Mouse (Mus musculus) testis, adult 2 months (tissue): ENCODE measurements around the gene 2610028H24Rik.

Experiments
- CTCF ChIP-seq: fragments of 200-500 bp; IDR thresholded peaks from 2 replicates; pipeline ENCODE4 v1.5.1; 2012; ENCODE audit warnings: low read depth, mild to moderate bottlenecking, inconsistent platforms, low read length, moderate library complexity; ENCODE audit not compliant: control insufficient read depth, insufficient read depth, insufficient replicate concordance
- POLR2A ChIP-seq: fragments of 200-500 bp; IDR thresholded peaks from 2 replicates; pipeline ENCODE4 v1.6.1; 2012; ENCODE audit warnings: low read depth, mild to moderate bottlenecking, inconsistent platforms, low read length, moderate library complexity; ENCODE audit not compliant: control insufficient read depth

DNA sequence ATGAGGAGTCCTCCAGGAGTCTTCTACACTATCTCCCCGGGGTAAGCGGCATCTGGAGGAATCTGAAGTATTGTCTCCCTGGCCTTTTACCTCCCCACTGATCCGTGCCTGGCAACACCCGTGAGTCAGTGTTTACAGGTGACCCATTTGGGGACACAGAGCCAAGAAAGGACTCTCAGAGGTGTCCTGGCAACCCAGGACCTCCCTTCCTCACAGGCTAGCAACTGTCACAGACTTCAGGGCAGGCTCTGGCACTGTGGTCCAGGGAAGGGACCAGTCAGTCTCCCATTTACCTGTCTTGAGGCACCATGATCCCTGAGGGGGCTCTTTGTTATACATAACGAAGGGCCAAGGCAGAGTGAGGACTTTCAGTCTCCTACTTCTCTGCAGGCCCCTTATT is at the start of gene 2610028H24Rik:
- no peak for TF ChIP-seq POLR2A
- no peak for TF ChIP-seq CTCF
